Mouse (Mus musculus) lung, adult 18-20 months (tissue): ENCODE data around the gene Olfm3.

Experiments
- DNase-seq, 2 experiments: peaks; one replicate each; pipeline ENCODE4 v3.0.0; 2022; ENCODE audit warnings: mixed read lengths in 2 of 2

The Olfm3 gene

GRCm38 (mm10) chr3:114903924-114904438 is at the start of gene Olfm3:
TSS of gene Olfm3 (plus strand) at chr3:114904078.
- no peak for DNase-seq

DNA sequence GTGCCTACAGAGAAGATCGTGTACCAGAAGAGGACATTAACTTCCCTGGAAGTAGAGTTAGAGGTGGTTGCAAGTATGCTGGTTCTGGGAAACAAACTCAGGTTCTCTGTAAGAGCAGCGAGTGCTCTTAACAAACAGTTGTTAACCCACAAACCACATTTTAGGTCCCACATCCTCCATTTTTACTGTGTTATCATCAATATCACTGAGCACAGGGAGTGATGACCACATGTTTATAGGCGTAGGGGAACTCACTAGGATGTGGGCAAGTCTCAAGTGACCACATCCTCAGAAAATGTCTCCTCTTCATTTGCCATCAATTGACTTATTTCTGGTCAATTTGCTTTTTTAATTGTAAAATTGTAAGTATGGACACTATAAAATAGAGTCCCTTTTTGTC is 14.1 kb upstream of the Olfm3 start:
- DNase-seq = no peak

DNA sequence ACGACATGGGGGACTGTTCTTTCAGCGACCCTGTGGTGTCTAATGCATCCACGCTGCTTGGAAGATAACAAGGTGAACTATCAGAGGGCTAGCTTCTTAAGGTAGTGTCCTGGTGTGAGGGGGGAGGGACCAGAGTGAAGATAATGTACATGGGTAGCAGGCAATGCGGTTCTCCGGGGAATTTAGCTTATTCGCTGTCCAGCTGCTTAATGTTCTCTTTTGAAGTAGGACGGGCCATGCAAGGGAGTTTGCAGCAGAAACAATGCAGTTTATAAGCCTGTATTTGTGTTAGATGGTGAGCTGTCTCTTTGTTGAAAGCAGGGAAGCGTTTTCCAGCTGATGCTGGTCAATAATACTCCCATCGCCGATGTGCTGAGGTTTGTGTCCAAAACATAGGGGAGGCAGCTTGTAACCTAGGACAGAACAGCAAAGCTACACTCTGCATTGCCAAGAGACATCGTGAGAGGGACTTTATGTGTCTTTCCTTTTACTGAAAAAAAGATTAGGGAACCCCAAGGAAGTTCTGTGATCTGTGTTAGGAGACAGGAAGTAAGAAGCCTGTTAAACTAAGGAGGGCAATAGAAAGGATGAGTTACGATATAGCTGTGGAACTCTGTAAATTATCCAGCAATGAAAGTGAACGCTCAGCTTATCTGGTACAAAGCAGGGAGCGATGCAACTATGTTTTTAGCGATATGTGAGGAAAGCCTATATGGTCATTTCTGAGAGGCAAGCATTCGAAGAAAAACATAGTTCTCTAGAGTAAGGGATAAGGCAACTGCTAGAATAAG is 950 bp downstream of the Olfm3 start:
- DNase-seq = no peak

DNA sequence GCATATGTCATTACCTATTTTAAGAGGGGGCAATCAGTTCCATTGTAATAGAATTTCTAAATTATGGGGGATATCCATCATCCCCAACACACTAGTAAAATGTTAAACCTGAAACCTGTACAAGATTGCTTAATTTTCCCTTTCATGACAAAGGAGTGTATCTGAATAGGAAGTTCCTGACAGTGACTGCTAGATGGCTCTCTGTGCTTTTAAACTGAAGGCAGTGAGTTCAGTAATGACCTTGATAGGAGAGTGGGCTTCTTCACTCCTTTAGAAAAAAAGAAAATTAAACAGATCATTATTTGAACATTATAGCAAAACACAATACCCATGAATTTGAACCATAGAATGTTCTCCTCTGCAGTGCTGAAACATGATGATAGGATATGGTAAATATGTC is 3.7 kb downstream of the Olfm3 start:
- DNase-seq = no peak

DNA sequence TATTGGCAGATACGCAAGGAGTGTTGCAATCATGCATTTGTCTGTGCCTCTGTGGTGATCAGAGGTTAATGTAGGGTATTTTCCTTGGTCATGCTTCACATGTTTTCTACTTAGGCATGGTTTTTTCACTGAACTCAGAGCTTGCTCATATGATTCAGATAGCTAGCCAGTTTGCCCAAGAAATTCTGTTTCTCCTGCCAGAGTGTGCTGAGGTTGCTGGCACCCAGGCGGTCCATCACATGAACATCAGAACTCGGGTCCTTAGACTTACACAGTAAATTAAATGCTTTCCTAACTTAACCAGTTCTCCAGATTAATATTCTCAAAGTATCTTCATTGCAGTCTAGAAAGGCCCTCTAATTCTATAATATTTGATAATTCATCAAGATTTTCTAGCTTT is 5.0 kb downstream of the Olfm3 start:
- no peak for DNase-seq

DNA sequence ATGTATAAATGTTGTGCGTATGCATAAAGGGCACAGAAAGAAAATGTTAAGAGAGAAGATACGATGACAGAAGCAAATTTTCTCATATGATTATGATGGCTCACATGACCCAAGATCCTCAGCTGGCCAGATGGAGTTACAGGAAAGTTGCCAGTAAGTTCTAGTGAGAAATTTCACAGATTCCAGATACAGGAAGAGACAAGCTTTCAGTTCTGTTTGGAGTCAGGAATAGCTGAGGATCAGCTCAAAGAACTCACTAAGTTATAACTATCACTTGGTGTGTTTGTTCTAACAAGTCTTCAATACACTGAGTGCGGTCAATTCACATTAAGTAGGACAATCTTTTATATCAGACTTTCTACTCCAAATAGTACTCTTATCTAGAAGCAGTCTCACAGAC is 16.2 kb downstream of the Olfm3 start:
- no peak for DNase-seq

- DNase-seq = no peak
Measured at GRCm38 (mm10) chr3:114929605-114930004, 25.7 kb downstream of the Olfm3 start.

- no peak for DNase-seq
Measured at GRCm38 (mm10) chr3:114930336-114930735, 26.5 kb downstream of the Olfm3 start.

GRCm38 (mm10) chr3:114930796-114931195 is 26.9 kb downstream of the Olfm3 start:
- no peak for DNase-seq

GRCm38 (mm10) chr3:114932881-114933280 is 29.0 kb downstream of the Olfm3 start:
- DNase-seq = no peak

- DNase-seq = no peak
Measured at GRCm38 (mm10) chr3:114954904-114955303, 51.0 kb downstream of the Olfm3 start.

DNA sequence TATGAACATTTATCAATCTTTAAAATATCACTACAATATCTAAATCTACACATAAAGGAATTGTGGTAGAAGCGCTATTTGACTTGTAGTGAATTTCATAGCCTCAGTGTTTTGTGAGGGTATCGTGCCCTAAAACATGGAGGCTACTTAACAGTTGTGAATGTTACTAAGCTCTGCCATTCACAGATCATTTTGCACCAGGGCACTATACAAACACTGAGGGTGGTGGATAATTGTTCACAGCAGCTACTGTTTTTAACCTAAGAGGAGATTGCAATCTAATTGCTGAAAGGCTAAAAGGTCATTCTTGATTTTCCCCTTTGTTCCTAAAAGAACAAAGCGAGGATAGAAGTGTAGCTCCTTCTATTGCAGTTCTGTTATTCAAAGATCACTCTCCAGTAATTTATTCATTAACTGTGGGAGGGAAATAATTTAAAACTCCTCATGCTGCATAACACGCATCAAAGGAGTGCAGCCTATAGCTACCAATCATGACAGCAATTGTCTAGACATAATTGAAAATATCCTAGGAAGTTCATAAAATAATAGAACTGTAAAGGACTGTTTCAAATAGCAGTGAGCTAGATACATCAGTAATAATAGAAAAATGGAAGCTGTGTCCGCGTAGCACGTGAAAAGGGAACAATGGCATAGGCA is 55.6 kb downstream of the Olfm3 start:
- DNase-seq = no peak

DNA sequence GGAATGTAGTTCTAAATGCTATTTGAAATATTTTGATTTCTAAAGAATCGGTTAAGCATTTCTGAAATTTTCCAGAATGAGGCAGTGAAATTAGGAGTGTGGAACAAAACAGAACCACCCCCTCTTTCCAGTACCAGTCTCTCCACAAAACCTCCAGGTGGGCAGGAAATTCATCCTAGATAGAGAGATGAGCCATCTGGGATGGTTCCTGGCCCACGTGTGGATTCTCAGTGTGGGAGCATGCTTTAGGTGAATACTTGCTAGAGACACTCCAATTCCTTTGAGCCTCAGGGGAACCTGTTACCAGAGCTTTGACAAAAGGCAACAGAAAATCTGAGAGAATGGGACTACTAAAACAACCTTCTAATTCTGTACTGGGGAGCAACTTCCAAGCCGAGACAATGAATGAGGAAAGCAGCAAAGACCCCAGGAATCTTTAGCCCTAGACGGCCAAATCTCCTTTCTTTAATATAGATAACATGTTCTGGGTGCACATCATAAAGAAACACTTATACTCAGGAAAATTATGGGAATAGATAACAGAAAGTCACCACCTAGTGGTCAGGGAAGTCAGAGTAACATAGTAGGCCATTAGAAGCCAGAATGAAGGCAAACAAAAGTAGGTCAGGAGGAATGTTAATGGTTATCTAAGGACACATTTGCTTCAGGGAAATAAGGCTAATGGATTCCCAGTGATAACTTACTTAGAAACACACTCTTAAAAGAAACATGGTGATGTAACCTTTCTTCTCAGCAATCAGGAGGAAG is 58.6 kb downstream of the Olfm3 start:
- DNase-seq = no peak

DNA sequence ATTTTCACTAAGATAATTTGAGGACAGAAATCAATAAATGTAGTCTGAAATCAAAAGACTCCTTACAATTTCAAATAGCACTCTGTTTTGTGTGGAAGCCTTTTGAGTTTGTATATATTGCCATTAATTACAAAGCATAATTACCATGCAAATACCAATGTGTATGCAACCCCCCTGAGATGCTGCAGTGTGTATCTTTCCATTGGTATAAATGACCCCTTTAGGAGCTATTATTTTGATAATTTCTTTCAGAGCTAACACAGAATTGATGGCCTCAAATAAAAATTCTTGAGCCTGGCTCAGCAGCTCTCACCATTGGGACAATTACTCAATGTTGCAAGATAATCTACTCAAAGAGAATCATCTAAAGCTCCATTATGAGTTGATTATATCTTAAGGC is 67.3 kb downstream of the Olfm3 start:
- DNase-seq = no peak

- DNase-seq = no peak
Measured at GRCm38 (mm10) chr3:114972522-114972921, 68.6 kb downstream of the Olfm3 start.

DNA sequence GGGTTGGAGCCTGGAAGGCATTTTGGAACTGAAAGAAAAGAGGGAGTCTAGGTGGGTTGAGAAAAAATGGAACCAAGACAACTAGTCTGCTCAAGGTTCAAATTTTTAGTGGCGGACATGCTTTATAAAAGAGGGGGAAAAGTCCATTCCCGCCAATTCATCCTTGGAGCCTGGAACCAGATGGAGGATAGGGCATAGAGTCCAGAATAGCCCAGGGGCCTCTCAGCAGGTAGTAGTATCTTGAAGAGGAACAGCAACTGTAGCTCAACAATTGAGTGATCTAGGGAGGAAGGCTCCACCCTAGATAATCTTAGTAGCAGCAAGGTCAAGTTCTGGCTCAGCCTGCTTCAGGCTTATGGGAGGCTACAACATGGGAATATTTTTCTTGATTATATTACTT is 87.0 kb downstream of the Olfm3 start:
- no peak for DNase-seq

DNA sequence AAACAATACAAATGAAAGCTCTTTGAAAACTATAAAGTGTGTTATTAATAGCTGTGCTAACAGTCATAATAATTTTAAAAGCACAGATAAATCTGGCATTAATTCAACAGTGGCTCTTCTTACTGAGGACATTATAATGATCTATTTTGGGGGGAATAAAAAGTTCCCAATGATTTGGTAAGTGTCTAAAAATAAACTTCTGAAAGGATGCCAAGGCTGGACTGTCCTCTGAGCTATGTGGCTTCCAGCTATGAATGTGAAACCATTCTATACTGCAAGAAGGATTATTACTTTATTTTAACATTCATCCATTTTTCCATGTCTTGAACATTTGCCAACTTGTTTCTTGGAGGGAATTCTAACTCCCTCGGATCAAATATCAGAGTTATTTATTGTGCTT is 92.1 kb downstream of the Olfm3 start:
- DNase-seq = no peak

DNA sequence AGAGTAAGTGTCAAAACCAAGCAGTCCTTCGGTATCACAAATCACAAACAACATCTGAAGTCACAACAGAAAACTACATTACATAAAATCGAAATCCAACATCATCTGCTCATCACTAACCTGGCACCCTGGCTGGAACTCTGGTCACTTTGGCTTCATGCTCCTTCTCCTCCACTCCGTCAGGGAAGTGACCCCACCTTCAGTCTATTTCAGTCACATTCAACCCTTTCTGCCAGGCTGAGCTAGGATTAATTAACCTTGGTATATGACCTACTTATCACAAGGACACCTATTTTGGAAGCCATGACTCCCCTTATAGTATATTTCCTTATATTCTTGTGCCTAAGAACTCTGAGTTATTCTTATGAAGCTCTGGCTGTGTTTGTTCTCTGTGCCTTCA is 123.7 kb downstream of the Olfm3 start:
- DNase-seq = no peak

DNA sequence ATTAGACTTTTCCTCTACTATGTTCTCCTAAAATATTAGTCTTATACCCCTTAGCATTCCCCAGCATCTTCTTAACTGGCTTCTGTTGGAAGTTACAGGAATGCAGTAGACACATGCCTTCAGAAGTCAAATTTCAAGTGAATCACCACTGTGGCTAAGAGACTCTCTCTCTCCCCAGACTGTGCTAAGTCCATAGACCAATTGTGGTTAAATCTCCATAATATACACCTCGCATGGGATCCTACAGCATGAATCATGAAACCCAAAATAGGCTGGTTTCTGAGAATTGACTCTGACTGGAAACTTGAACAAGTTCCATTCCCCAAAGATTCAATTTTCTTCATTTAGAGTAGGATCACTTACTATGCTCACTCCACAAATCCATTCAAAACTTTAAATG is 124.2 kb downstream of the Olfm3 start:
- no peak for DNase-seq

GRCm38 (mm10) chr3:115028611-115029010 is 124.7 kb downstream of the Olfm3 start:
- DNase-seq = no peak

GRCm38 (mm10) chr3:115049060-115049459 is 145.2 kb downstream of the Olfm3 start:
- DNase-seq = no peak

- no peak for DNase-seq
Measured at GRCm38 (mm10) chr3:115064901-115065300, 161.0 kb downstream of the Olfm3 start.

GRCm38 (mm10) chr3:115080428-115081181 is 176.7 kb downstream of the Olfm3 start:
- DNase-seq = no peak
